Mouse (Mus musculus) testis, adult 2 months (tissue): ENCODE measurements at regions not wholly inside any gene's neighbourhood (a gene's known extent, or its start where the extent isn't known, plus 50 kb on each side); places are given as distances from the start of the nearest gene placed in this dataset.

Source experiments
- H3K27ac ChIP-seq: fragments of 200-500 bp; 2 replicates; pipeline ENCODE4 v1.5.1; 2012; ENCODE audit warnings: low read depth, low read length; ENCODE audit not compliant: control insufficient read depth, insufficient read depth
- H3K27me3 ChIP-seq: fragments of 200-500 bp; 2 replicates; pipeline ENCODE4 v1.6.1; 2012; ENCODE audit warnings: mild to moderate bottlenecking, low read length, moderate library complexity; ENCODE audit not compliant: control insufficient read depth, insufficient read depth
- H3K36me3 ChIP-seq: fragments of 200-500 bp; 2 replicates; pipeline ENCODE4 v1.6.1; 2012; ENCODE audit warnings: mild to moderate bottlenecking, low read length; ENCODE audit not compliant: control insufficient read depth, insufficient read depth
- H3K4me1 ChIP-seq: fragments of 200-500 bp; 2 replicates; pipeline ENCODE4 v1.6.1; 2012; ENCODE audit warnings: low read length; ENCODE audit not compliant: control insufficient read depth, insufficient read depth
- H3K4me3 ChIP-seq: fragments of 200-500 bp; 2 replicates; pipeline ENCODE4 v1.5.1; 2012; ENCODE audit warnings: low read depth, mild to moderate bottlenecking, low read length, moderate library complexity, mixed read lengths; ENCODE audit not compliant: control insufficient read depth
- CTCF ChIP-seq: fragments of 200-500 bp; IDR thresholded peaks from 2 replicates; pipeline ENCODE4 v1.5.1; 2012; ENCODE audit warnings: low read depth, mild to moderate bottlenecking, inconsistent platforms, low read length, moderate library complexity; ENCODE audit not compliant: control insufficient read depth, insufficient read depth, insufficient replicate concordance
- POLR2A ChIP-seq: fragments of 200-500 bp; IDR thresholded peaks from 2 replicates; pipeline ENCODE4 v1.6.1; 2012; ENCODE audit warnings: low read depth, mild to moderate bottlenecking, inconsistent platforms, low read length, moderate library complexity; ENCODE audit not compliant: control insufficient read depth

DNA sequence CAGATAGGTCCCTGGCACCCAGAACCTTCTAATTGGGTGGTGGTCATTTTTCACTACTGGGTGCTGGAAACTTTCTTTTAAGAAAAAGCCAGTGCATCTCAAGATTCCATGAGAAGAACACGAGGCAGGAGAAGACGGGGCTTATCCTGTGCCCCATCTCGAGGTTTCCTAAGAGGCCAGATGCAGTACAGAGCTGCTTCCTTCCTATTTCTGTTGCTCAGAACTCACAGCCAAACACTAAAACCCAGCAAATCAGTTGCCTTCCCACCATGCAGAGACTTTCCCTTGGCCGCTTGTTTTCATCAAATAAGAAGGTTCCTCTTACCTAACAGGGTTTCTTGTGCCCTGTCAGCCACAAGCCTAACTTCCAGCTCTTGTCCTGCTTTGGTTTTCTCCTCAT lies 84.7 kb upstream of the Bmp2k start:
- H3K27ac ChIP-seq: peak overlapping the region; percentile 43
- no peaks in the 10 kb centered on the region for H3K27me3 ChIP-seq
- H3K36me3 ChIP-seq: no peaks in the 10 kb centered on the region
- TF ChIP-seq POLR2A (no peak), CTCF (no peak)
- peaks cover 2% of the 10 kb centered on the region for H3K4me1 ChIP-seq
- H3K4me3 ChIP-seq: no peak overlapping the region

DNA sequence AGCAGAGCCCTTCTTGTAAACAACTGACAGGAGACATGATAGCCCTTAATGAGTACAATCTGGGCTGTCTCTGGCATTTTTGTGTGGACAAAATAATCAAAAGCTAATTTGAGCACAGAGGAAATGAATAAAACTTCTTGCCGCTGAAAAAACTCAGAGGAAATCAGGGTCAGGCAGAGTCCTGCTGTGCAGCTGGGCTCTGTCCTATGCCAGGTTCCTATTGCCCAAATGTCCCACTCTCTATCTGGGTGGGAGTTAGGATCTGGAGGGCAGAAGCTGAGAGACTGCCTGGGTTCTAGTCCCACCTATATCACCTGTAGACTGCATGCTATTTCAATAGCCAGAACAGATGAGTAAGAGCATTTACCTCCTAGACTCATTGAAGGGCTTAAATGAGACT lies 83.8 kb upstream of the Bmp2k start:
- TF ChIP-seq POLR2A (no peak), CTCF (no peak)
- no peak overlapping the region for H3K27ac ChIP-seq
- H3K4me3 ChIP-seq: no peak overlapping the region
- no peaks in the 10 kb centered on the region for H3K36me3 ChIP-seq
- peaks cover 2% of the 10 kb centered on the region for H3K4me1 ChIP-seq
- no peaks in the 10 kb centered on the region for H3K27me3 ChIP-seq

- TF ChIP-seq POLR2A (no peak), CTCF (no peak)
- no peak overlapping the region for H3K27ac ChIP-seq
- peaks cover 2% of the 10 kb centered on the region for H3K4me1 ChIP-seq
- no peak overlapping the region for H3K4me3 ChIP-seq
- no peaks in the 10 kb centered on the region for H3K36me3 ChIP-seq
- H3K27me3 ChIP-seq: no peaks in the 10 kb centered on the region
Measured at GRCm38 (mm10) chr5:96914696-96915404, 82.6 kb upstream of the Bmp2k start.

- Histone ChIP-seq H3K27ac (no peak overlapping the region), H3K4me3 (no peak overlapping the region), H3K27me3 (no peaks in the 10 kb centered on the region), H3K36me3 (no peaks in the 10 kb centered on the region), H3K4me1 (no peaks in the 10 kb centered on the region)
- TF ChIP-seq POLR2A (no peak), CTCF (no peak)
Measured at GRCm38 (mm10) chr5:96916897-96917296, 80.6 kb upstream of the Bmp2k start.

DNA sequence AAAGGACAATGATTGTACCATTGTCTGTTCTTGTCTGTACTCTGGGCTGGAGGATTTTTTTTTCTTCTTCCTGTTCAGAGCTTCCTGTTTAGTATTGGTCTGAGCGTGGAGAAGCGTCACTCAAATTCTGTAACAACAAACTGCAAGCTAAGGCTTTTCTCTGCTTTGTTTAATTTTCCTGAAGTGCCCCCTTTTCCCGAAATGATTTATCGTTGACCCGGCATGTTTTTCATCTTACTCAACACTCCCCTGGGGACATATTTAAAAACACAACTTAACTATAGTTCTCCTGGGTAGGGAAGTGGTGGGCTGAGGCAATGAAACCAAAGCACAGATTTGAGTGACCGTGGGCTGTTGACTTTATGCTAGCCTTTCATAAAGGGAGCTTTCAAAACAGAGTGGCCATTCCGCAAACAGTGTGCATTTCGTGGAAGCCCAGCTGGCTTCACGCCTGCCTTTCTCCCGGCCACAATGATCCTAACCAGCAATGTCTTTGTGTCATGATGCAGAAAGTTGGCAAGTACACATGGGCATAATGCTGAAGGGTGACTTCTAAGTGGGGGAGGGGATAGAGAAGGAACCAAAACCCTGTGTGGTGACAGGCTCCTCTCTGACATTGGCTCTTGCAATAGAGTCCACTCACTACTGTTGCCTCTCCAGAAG lies 79.8 kb upstream of the Bmp2k start:
- Histone ChIP-seq H3K36me3 (no peaks in the 10 kb centered on the region), H3K4me1 (no peaks in the 10 kb centered on the region), H3K27ac (no peak overlapping the region), H3K4me3 (no peak overlapping the region), H3K27me3 (no peaks in the 10 kb centered on the region)
- no peak for TF ChIP-seq POLR2A
- TF ChIP-seq CTCF: no peak

DNA sequence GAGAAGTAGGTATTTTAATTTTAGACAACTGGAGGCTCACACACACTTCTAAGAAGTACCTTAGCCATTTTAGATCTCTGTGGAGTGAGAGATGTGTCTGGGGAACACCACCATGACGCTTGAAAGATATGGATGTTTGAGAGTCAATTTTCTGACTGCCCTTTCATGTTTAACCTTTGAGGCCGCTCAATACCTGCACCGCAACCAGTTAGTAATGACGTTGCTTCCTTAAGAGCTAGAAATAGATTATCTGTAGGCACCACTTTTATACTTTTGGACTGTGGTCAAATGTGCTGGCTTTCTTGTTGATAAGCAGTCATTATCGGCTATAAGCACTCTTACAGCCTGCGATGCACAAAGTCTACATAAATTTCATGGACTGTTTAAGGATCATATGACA lies 78.3 kb upstream of the Bmp2k start:
- TF ChIP-seq POLR2A (no peak), CTCF (no peak)
- H3K4me1 ChIP-seq: no peaks in the 10 kb centered on the region
- H3K4me3 ChIP-seq: no peak overlapping the region
- no peaks in the 10 kb centered on the region for H3K36me3 ChIP-seq
- H3K27ac ChIP-seq: no peak overlapping the region
- no peaks in the 10 kb centered on the region for H3K27me3 ChIP-seq

DNA sequence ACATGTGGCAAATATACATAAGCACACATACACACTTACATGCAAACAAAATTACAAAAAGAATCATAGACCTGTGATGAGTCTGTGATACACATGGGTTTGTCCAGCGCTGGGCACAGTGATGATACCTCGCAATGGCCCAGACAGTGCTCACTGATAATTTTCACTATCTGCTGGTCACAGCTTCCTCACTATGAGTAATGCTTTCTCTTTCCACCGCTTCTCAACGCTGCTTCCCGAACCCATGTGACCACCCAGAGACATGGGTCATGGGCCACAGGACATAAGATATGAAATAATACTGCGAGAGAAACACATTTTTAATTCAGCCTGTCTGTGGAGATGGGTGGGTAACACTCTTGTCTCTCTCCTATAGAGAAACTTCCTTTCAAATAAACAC lies 76.5 kb upstream of the Bmp2k start:
- TF ChIP-seq CTCF (no peak), POLR2A (no peak)
- Histone ChIP-seq H3K27me3 (no peaks in the 10 kb centered on the region), H3K4me3 (no peak overlapping the region), H3K4me1 (no peaks in the 10 kb centered on the region), H3K36me3 (no peaks in the 10 kb centered on the region), H3K27ac (no peak overlapping the region)
